Mouse (Mus musculus) liver, postnatal 0 days (tissue): ENCODE measurements around the gene Eif5a2. TPM values are rescaled to one million over a fixed set of nuclear protein-coding genes. Genes with fewer than 3 reads are reported as not detected.

ENCODE experiments used
- ATAC-seq: fragments of 200-750 bp; cut with Nextera tagmentation; 2 replicates; pipeline ENCODE4 v1.8.0; 2017; ENCODE audit warnings: mild to moderate bottlenecking, moderate library complexity
- DNase-seq: peaks from one replicate; pipeline ENCODE4 v3.0.0-alpha.2; 2016
- H3K27ac ChIP-seq: fragments of 300-500 bp; sonication (generic); 2 replicates; pipeline ENCODE4 v1.5.1; 2014; ENCODE audit warnings: antibody characterized with exemption, moderate library complexity, mild to moderate bottlenecking, low read depth
- H3K27me3 ChIP-seq: fragments of 300-500 bp; sonication (generic); 2 replicates; pipeline ENCODE4 v1.6.1; 2014; ENCODE audit warnings: low read length, control low read depth, mixed read lengths; ENCODE audit not compliant: insufficient read depth
- H3K36me3 ChIP-seq: fragments of 300-500 bp; sonication (generic); replicated peaks from 2 replicates; pipeline ENCODE4 v1.6.1; 2014; ENCODE audit warnings: mild to moderate bottlenecking, control low read depth, low read length, moderate library complexity, mixed read lengths; ENCODE audit not compliant: insufficient read depth
- H3K4me1 ChIP-seq: fragments of 300-500 bp; sonication (generic); 2 replicates; pipeline ENCODE4 v1.6.1; 2014; ENCODE audit warnings: antibody characterized with exemption, mild to moderate bottlenecking, control low read depth; ENCODE audit not compliant: insufficient read depth
- H3K4me2 ChIP-seq: fragments of 300-500 bp; sonication (generic); 2 replicates; pipeline ENCODE4 v1.6.1; 2014; ENCODE audit warnings: low read depth, mild to moderate bottlenecking, low read length, moderate library complexity, mixed read lengths
- H3K4me3 ChIP-seq: fragments of 300-500 bp; sonication (generic); 2 replicates; pipeline ENCODE4 v1.5.1; 2014; ENCODE audit warnings: low read depth, low read length
- H3K9ac ChIP-seq: fragments of 300-500 bp; sonication (generic); replicated peaks from 2 replicates; pipeline ENCODE4 v1.6.1; 2014; ENCODE audit warnings: mild to moderate bottlenecking, moderate library complexity
- H3K9me3 ChIP-seq: fragments of 300-500 bp; sonication (generic); 2 replicates; pipeline ENCODE4 v1.6.1; 2016; ENCODE audit warnings: mild to moderate bottlenecking, control low read depth, low read length, mixed read lengths
- CTCF ChIP-seq: sonication (generic); IDR thresholded peaks from 2 replicates; pipeline ENCODE4 v1.5.1; 2016; ENCODE audit warnings: antibody characterized with exemption, low read depth
- EP300 ChIP-seq: IDR thresholded peaks from 2 replicates; pipeline ENCODE4 v1.6.1; 2016; ENCODE audit warnings: antibody characterized with exemption, low read depth, mild to moderate bottlenecking
- polyA plus RNA-seq: library from polyadenylated mRNA; unstranded; fragments of >200 nt; fragmentation: Nextera tagmentation; extraction: Ambion mirVana; gene quantifications from 2 replicates; pipeline ENCODE4 v1.2.1, GENCODE M21; 2015

Gene Eif5a2
- polyA plus RNA-seq, 1 experiment from 2014 or later: 1.4 TPM

- Histone ChIP-seq H3K4me1 (no peaks in the 10 kb centered on the region), H3K27me3 (no peaks in the 10 kb centered on the region), H3K36me3 (no peaks in the 10 kb centered on the region), H3K4me3 (no peak overlapping the region), H3K9ac (no peak overlapping the region), H3K27ac (no peak overlapping the region), H3K4me2 (no peak overlapping the region), H3K9me3 (no peaks in the 10 kb centered on the region)
- ATAC-seq (no peak), DNase-seq (no peak)
- TF ChIP-seq EP300 (no peak), CTCF (no peak)
Measured at GRCm38 (mm10) chr3:28847115-28847514, 66.0 kb downstream of the Eif5a2 start.

Other genes starting within 250 kb of the Eif5a2 start
- 135 TPM in 2 replicates for gene Slc2a2, start 83.4 kb upstream of the Eif5a2 start, polyA plus RNA-seq
- 247 and 263 TPM in 2 replicates for gene Rpl22l1, start 24.2 kb downstream of the Eif5a2 start, polyA plus RNA-seq
- not detected in 2 replicates for gene Gm1527, start 111.3 kb downstream of the Eif5a2 start, polyA plus RNA-seq